Mouse (Mus musculus): ENCODE data around the gene Thsd4. TPM values are rescaled to one million over a fixed set of nuclear protein-coding genes. Genes with fewer than 3 reads are reported as not detected.

The Thsd4 gene
- polyA plus RNA-seq, 1 experiment: 5.9 TPM

DNA sequence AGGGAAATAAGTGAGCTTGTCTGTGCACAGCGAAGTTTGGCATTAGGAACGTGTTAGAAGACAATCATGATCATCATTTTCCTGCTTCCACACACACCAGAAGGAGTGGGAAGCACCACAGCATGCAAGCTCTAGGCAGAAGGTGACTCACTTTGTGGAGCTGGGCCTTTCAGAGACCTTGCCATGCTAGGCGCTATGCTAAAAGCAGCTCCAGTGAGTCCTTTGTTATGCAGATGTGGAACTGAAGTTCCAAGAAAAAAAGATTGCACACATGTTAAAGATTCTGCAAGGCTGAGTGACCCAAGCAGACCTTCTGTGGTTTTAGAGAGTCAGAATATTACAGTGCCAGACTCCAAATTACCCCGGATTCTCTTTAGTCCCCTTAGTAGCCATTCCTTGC is 91.8 kb downstream of the Thsd4 start:
- no peak for TF ChIP-seq POLR2A (IDR thresholded peaks at IDR 0.05; ENCODE audit: low read depth, low read length)
- TF ChIP-seq CTCF (conservative IDR thresholded peaks at IDR 0.05; ENCODE audit: insufficient read depth, insufficient read length, low read depth, low read length): no peak
- H3K27me3 ChIP-seq (replicated peaks; ENCODE audit: control insufficient read depth, insufficient read depth, low read length): no peaks in the 10 kb centered on the region
- no peak overlapping the region for H3K27ac ChIP-seq (ENCODE audit: insufficient read depth, low read depth, low read length)
- H3K4me1 ChIP-seq (ENCODE audit: control insufficient read depth, insufficient read depth, low read length): no peaks in the 10 kb centered on the region
- no peaks in the 10 kb centered on the region for H3K36me3 ChIP-seq (ENCODE audit: control insufficient read depth, insufficient read depth, low read length)
- no peak overlapping the region for H3K4me3 ChIP-seq (ENCODE audit: insufficient read depth, low read depth, low read length)
- WGBS: 96% methylated on average over 4 of the region's 4 CpGs
- DNase-seq: no peak

DNA sequence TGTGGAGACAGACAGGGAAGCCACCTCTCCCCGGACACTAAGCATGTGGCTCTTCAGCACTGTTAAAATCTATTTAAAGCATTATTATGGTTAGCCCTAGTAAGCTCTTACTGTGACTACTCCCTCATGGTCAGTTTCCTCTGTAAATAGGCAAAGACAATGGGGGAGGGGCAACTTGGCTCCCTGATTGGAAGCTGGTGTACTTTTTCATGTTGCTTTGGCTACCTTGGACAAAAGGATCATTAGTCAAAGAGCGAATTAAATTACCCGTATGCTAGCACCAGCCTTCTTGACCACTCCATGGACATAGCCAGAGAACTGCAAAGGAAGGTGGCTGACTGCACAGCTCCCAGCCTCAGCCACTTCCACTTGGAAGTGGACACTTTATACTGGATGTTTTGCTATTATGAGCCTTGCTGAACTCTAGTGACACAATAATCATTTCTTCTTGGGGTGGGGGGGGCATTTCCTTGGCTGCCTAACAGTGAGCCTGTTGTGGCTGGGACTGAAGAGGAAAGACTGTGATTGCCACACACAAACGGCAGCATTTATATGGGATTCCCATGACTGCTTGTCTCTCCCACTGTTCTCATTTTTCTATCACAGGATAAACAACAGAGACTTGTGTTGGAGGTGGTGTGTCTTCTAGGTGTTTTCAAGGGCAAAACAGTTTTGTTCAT is 107.6 kb downstream of the Thsd4 start:
- H3K36me3 ChIP-seq (ENCODE audit: control insufficient read depth, insufficient read depth, low read length): no peaks in the 10 kb centered on the region
- WGBS: 48% methylated on average over 4 of the region's 4 CpGs
- H3K27ac ChIP-seq (ENCODE audit: insufficient read depth, low read depth, low read length): no peak overlapping the region

GRCm38 (mm10) chr9:60410872-60411635 is 110.8 kb downstream of the Thsd4 start:
- TF ChIP-seq CTCF (conservative IDR thresholded peaks at IDR 0.05; ENCODE audit: insufficient read depth, insufficient read length, low read depth, low read length) (no peak), POLR2A (IDR thresholded peaks at IDR 0.05; ENCODE audit: low read depth, low read length) (no peak)
- no peaks in the 10 kb centered on the region for H3K36me3 ChIP-seq (ENCODE audit: control insufficient read depth, insufficient read depth, low read length)
- whole genome bisulfite sequencing: 70% methylated on average over 17 of the region's 17 CpGs

More for the DNA sequence above, 107.6 kb downstream of the Thsd4 start:
- DNase-seq: no peak
- no peak overlapping the region for H3K4me3 ChIP-seq (ENCODE audit: insufficient read depth, low read depth, low read length)
- no peak for TF ChIP-seq CTCF (conservative IDR thresholded peaks at IDR 0.05; ENCODE audit: insufficient read depth, insufficient read length, low read depth, low read length)
- no peak for TF ChIP-seq POLR2A (IDR thresholded peaks at IDR 0.05; ENCODE audit: low read depth, low read length)
- no peaks in the 10 kb centered on the region for H3K27me3 ChIP-seq (replicated peaks; ENCODE audit: control insufficient read depth, insufficient read depth, low read length)
- no peaks in the 10 kb centered on the region for H3K4me1 ChIP-seq (ENCODE audit: control insufficient read depth, insufficient read depth, low read length)

GRCm38 (mm10) chr9:60407374-60407773 is 114.5 kb downstream of the Thsd4 start:
- H3K27me3 ChIP-seq (replicated peaks; ENCODE audit: control insufficient read depth, insufficient read depth, low read length): no peaks in the 10 kb centered on the region
- H3K4me3 ChIP-seq (ENCODE audit: insufficient read depth, low read depth, low read length): no peak overlapping the region
- no peak overlapping the region for H3K27ac ChIP-seq (ENCODE audit: insufficient read depth, low read depth, low read length)
- TF ChIP-seq CTCF (conservative IDR thresholded peaks at IDR 0.05; ENCODE audit: insufficient read depth, insufficient read length, low read depth, low read length): no peak
- DNase-seq: no peak
- 29% methylated on average over 1 of the region's 1 CpGs for WGBS
- H3K4me1 ChIP-seq (ENCODE audit: control insufficient read depth, insufficient read depth, low read length): no peaks in the 10 kb centered on the region
- no peaks in the 10 kb centered on the region for H3K36me3 ChIP-seq (ENCODE audit: control insufficient read depth, insufficient read depth, low read length)

More at GRCm38 (mm10) chr9:60410872-60411635, 110.8 kb downstream of the Thsd4 start:
- Histone ChIP-seq H3K27ac (ENCODE audit: insufficient read depth, low read depth, low read length) (no peak overlapping the region), H3K4me1 (ENCODE audit: control insufficient read depth, insufficient read depth, low read length) (no peaks in the 10 kb centered on the region), H3K4me3 (ENCODE audit: insufficient read depth, low read depth, low read length) (no peak overlapping the region), H3K27me3 (replicated peaks; ENCODE audit: control insufficient read depth, insufficient read depth, low read length) (no peaks in the 10 kb centered on the region)
- no peak for DNase-seq

DNA sequence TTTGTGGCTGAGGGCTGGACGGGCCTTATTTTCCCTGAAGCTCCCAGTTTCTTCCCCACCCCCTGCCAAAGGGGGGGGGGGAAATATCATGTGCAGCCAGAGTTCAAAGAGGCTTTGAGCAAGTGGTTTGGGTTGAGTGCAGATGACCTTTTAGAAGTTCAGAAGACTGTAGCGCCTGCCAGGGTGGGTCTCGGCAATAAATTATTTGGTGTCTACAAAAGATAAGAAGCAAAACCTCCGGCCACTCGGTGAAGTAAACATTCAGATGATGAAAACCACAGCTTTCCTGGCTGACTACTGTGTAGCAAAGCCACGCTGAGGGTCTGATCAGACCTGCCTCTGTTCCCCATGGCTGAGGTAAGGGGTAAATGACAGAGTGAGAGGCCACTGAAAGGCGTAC is 116.1 kb downstream of the Thsd4 start:
- 33% methylated on average over 7 of the region's 7 CpGs for WGBS
- no peak for TF ChIP-seq CTCF (conservative IDR thresholded peaks at IDR 0.05; ENCODE audit: insufficient read depth, insufficient read length, low read depth, low read length)
- no peak for TF ChIP-seq POLR2A (IDR thresholded peaks at IDR 0.05; ENCODE audit: low read depth, low read length)
- Histone ChIP-seq H3K27me3 (replicated peaks; ENCODE audit: control insufficient read depth, insufficient read depth, low read length) (no peaks in the 10 kb centered on the region), H3K36me3 (ENCODE audit: control insufficient read depth, insufficient read depth, low read length) (no peaks in the 10 kb centered on the region), H3K27ac (ENCODE audit: insufficient read depth, low read depth, low read length) (no peak overlapping the region), H3K4me1 (ENCODE audit: control insufficient read depth, insufficient read depth, low read length) (no peaks in the 10 kb centered on the region), H3K4me3 (ENCODE audit: insufficient read depth, low read depth, low read length) (no peak overlapping the region)
- peak; percentile 47 for DNase-seq

DNA sequence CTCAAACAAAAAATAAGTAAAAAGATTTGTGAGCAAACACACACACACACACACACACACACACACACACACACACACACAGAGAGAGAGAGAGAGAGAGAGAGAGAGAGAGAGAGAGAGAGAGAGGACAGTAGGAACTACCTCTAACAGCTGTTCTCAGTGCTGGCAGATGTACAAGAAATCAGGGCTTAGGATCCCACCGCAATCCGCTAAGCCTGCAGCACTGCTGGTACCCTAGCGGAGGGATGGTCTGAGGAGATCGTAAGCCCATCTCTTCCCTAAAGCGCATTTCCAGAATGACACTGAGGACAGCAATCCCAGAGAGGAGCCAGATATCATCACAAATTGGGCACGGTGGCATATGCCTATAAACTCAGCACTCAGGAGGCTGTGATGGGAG is 119.2 kb downstream of the Thsd4 start:
- H3K36me3 ChIP-seq (ENCODE audit: control insufficient read depth, insufficient read depth, low read length): no peaks in the 10 kb centered on the region
- no peak overlapping the region for H3K4me3 ChIP-seq (ENCODE audit: insufficient read depth, low read depth, low read length)
- no peak overlapping the region for H3K27ac ChIP-seq (ENCODE audit: insufficient read depth, low read depth, low read length)
- 97% methylated on average over 6 of the region's 6 CpGs for WGBS
- DNase-seq: no peak
- TF ChIP-seq CTCF (conservative IDR thresholded peaks at IDR 0.05; ENCODE audit: insufficient read depth, insufficient read length, low read depth, low read length): no peak
- no peak for TF ChIP-seq POLR2A (IDR thresholded peaks at IDR 0.05; ENCODE audit: low read depth, low read length)
- H3K4me1 ChIP-seq (ENCODE audit: control insufficient read depth, insufficient read depth, low read length): no peaks in the 10 kb centered on the region
- H3K27me3 ChIP-seq (replicated peaks; ENCODE audit: control insufficient read depth, insufficient read depth, low read length): no peaks in the 10 kb centered on the region

DNA sequence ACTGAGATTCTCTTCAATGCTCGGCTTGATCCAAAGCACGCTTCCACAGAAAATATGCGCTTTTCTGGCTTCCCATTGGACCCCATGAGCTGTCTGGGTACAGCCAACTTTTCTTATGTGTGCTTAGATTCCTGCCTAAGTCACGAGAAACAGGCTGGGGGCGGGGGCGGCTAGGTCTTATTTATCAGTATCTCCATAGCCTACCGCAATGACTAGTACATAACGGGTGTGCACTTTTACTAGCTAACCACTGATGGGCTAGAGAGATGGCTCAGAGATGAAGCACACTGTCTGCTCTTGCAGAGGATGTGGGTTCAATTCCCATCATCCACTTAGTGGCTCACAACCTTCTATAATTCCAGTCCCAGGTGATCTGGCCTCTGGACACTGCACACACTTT is 121.8 kb downstream of the Thsd4 start:
- no peak overlapping the region for H3K4me3 ChIP-seq (ENCODE audit: insufficient read depth, low read depth, low read length)
- H3K27me3 ChIP-seq (replicated peaks; ENCODE audit: control insufficient read depth, insufficient read depth, low read length): no peaks in the 10 kb centered on the region
- H3K36me3 ChIP-seq (ENCODE audit: control insufficient read depth, insufficient read depth, low read length): no peaks in the 10 kb centered on the region
- H3K27ac ChIP-seq (ENCODE audit: insufficient read depth, low read depth, low read length): no peak overlapping the region
- DNase-seq: no peak
- H3K4me1 ChIP-seq (ENCODE audit: control insufficient read depth, insufficient read depth, low read length): no peaks in the 10 kb centered on the region
- WGBS: 96% methylated on average over 8 of the region's 8 CpGs
- TF ChIP-seq POLR2A (IDR thresholded peaks at IDR 0.05; ENCODE audit: low read depth, low read length) (no peak), CTCF (conservative IDR thresholded peaks at IDR 0.05; ENCODE audit: insufficient read depth, insufficient read length, low read depth, low read length) (no peak)
